Mouse (Mus musculus) C2C12 (cell line): ENCODE measurements at regions not wholly inside any gene's neighbourhood (a gene's known extent, or its start where the extent isn't known, plus 50 kb on each side); places are given as distances from the start of the nearest gene placed in this dataset.

Experiments
- H3K27me3 ChIP-seq: one replicate; pipeline ENCODE4 v1.6.1; 2011; ENCODE audit not compliant: control insufficient read depth, insufficient read depth, insufficient read length
- H3K36me3 ChIP-seq: one replicate; pipeline ENCODE4 v1.6.1; 2011; ENCODE audit not compliant: control insufficient read depth, insufficient read depth
- H3K4me3 ChIP-seq: one replicate; pipeline ENCODE4 v1.5.1; 2011; ENCODE audit warnings: mild to moderate bottlenecking, control low read depth; ENCODE audit not compliant: poor library complexity, insufficient read depth, severe bottlenecking
- H3K79me2 ChIP-seq: one replicate; pipeline ENCODE4 v1.6.1; 2011; ENCODE audit not compliant: control insufficient read depth, insufficient read depth
- H3K79me3 ChIP-seq: one replicate; pipeline ENCODE4 v1.6.1; 2011; ENCODE audit warnings: low read depth, control low read depth
- H3ac ChIP-seq: one replicate; pipeline ENCODE3; 2011; ENCODE audit warnings: low read depth; ENCODE audit not compliant: control insufficient read depth, insufficient read length
- CEBPB ChIP-seq: IDR thresholded peaks from one replicate; pipeline ENCODE4 v1.6.1; 2011; ENCODE audit warnings: low read depth, mild to moderate bottlenecking, control low read depth, moderate library complexity
- CTCF ChIP-seq: IDR thresholded peaks from one replicate; pipeline ENCODE4 v1.5.1; 2011; ENCODE audit not compliant: control insufficient read depth, insufficient read depth, insufficient read length
- FOSL1 ChIP-seq: IDR thresholded peaks from one replicate; pipeline ENCODE4 v1.8.0; 2011; ENCODE audit warnings: mild to moderate bottlenecking, low read length; ENCODE audit not compliant: poor library complexity, insufficient read depth, severe bottlenecking
- MAX ChIP-seq: IDR thresholded peaks from one replicate; pipeline ENCODE4 v1.6.1; 2011; ENCODE audit warnings: mild to moderate bottlenecking, control low read depth
- MYOD1 ChIP-seq: IDR thresholded peaks from one replicate; pipeline ENCODE4 v1.6.1; 2011; ENCODE audit warnings: low read depth; ENCODE audit not compliant: control insufficient read depth, insufficient read length
- MYOG ChIP-seq: IDR thresholded peaks from one replicate; pipeline ENCODE4 v1.6.1; 2011; ENCODE audit not compliant: control insufficient read depth, insufficient read length; ENCODE audit errors: extremely low read depth
- USF1 ChIP-seq: IDR thresholded peaks from one replicate; pipeline ENCODE4 v1.6.1; 2011; ENCODE audit warnings: low read depth, mild to moderate bottlenecking, control low read depth, moderate library complexity

DNA sequence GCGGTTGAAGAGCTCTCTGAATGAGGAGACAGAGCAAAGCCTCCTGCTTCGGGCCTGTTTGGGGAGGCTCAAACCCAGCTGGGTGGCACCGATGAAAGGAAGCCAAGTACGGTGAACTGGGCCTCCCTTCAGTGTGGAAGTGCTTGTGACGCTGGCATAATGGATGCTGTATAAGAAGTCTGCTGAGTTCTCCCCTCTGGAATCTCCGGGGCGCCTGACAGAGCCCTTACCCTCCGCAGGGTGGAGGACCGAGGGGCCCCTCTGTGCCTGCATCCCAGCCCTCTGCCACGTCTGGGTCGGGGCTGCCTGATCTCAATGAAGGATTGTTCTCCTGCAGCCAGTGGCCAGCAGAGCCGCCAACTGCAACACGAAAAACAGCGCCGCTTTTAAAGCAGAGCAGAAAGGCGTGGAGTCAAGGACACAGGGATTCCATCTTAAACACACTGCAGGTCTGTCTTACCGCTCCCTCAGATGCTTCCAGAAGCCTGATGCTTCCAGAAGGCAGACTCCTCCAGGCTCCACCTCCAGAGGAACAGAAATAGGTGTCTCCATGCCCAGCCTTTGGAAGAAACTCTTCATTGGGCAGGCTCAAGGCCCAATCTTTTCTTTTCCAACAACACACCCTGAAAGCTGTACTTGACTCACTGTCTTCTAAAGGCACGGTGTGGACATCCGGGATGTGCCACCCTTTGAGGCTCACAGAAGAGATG is 71.1 kb upstream of the Fndc3b start:
- Histone ChIP-seq H3K4me3 (no peak overlapping the region), H3K27me3 (no peaks in the 10 kb centered on the region), H3K79me2 (no peaks in the 10 kb centered on the region), H3ac (no peak overlapping the region), H3K79me3 (no peaks in the 10 kb centered on the region), H3K36me3 (no peaks in the 10 kb centered on the region)
- TF ChIP-seq MYOG: no peak
- TF ChIP-seq CTCF: no peak
- TF ChIP-seq MYOD1: no peak
- TF ChIP-seq USF1: no peak
- TF ChIP-seq CEBPB: no peak
- no peak for TF ChIP-seq FOSL1
- TF ChIP-seq MAX: no peak

DNA sequence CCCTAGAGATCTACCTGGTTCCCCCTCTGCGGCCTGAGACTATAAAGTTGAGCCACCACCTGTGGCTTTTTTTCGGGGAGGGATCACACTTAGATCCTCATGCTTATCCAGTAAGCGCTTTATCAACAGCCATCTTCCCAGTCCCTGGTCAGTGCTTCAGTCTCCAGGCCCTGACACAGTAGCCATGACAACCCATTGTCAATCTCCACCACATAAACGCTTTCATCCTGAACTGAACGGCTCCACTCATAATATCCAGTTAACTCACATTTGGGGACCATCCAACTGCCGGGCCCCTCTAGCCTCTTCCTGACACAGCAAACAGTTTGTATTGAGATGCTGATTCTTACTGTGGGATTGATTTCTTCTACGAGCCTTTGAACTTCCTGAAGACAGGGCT is 68.8 kb upstream of the Fndc3b start:
- H3K79me2 ChIP-seq: no peaks in the 10 kb centered on the region
- no peak overlapping the region for H3K4me3 ChIP-seq
- no peaks in the 10 kb centered on the region for H3K27me3 ChIP-seq
- H3ac ChIP-seq: no peak overlapping the region
- H3K36me3 ChIP-seq: no peaks in the 10 kb centered on the region
- TF ChIP-seq CTCF (no peak), MYOD1 (no peak), FOSL1 (no peak), MYOG (no peak), USF1 (no peak), MAX (no peak), CEBPB (no peak)
- no peaks in the 10 kb centered on the region for H3K79me3 ChIP-seq

DNA sequence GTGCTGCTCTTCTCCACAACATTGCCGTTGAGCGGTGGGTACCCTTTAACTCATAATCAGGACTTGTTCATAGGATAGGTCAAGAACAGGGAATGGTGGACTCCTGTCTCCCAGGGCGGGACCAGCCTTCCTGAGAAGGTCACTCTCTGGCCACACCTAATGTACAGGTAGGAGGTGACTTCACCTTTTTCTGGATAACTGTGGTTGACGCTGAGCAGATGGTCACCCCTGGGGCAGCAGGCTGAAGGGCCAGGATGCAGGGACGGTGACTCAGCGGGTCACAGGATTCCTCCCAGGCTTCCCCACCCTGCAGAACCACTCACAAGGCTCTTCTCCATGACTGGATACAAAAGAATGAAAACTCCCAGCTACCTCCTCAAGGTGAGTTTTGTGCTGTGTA is 66.6 kb upstream of the Fndc3b start:
- Histone ChIP-seq H3K27me3 (no peaks in the 10 kb centered on the region), H3ac (no peak overlapping the region), H3K79me3 (no peaks in the 10 kb centered on the region), H3K79me2 (no peaks in the 10 kb centered on the region), H3K4me3 (no peak overlapping the region), H3K36me3 (no peaks in the 10 kb centered on the region)
- TF ChIP-seq USF1 (no peak), CEBPB (no peak), MAX (no peak), MYOD1 (no peak), FOSL1 (no peak), MYOG (no peak), CTCF (no peak)

DNA sequence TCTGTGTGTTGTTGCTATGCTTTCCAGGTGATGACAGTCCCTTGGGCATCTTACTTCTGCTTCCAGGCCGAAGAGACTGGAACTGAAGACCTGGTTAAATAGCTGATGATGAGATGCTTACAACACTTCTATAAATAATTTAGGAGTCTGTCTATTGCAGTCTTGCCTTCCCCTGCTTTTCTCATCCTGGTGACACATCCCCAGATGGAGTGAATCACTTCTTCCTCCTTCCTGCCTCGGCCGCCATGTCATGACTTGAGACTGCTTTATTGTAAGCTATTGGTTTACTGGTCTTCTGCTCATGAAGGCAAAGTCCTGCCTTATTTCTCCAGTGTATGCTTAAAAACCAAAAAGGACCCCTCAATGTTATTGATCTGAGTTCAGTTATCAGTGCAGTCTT is 62.1 kb upstream of the Fndc3b start:
- H3K27me3 ChIP-seq: no peaks in the 10 kb centered on the region
- no peaks in the 10 kb centered on the region for H3K79me2 ChIP-seq
- TF ChIP-seq MYOD1: no peak
- TF ChIP-seq USF1: no peak
- no peak for TF ChIP-seq MYOG
- no peak for TF ChIP-seq MAX
- TF ChIP-seq FOSL1: no peak
- TF ChIP-seq CTCF: no peak
- TF ChIP-seq CEBPB: no peak
- H3K79me3 ChIP-seq: no peaks in the 10 kb centered on the region
- H3ac ChIP-seq: no peak overlapping the region
- no peaks in the 10 kb centered on the region for H3K36me3 ChIP-seq
- H3K4me3 ChIP-seq: no peak overlapping the region

DNA sequence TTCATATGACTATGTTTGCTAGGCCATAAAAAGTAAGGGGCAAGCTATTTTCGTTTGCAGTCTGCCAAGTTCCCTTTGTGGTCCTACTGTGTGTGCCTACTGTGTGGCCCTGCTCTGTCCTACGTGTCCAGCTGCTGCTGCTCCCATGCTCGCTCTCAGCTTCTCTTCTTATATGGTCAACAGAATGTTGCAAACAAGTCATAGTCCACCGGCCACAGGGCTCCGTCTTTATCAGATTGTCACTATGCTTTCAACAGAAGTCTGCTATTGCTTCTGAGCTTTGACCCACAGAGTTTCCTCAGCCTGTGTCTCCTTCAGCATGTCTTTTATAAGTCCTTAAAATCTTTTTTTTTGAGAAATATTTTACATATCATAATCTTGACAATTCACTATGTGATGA is 58.3 kb upstream of the Fndc3b start:
- no peaks in the 10 kb centered on the region for H3K27me3 ChIP-seq
- no peak overlapping the region for H3K4me3 ChIP-seq
- no peaks in the 10 kb centered on the region for H3K79me3 ChIP-seq
- TF ChIP-seq MYOD1: no peak
- TF ChIP-seq CTCF: no peak
- TF ChIP-seq MYOG: no peak
- TF ChIP-seq CEBPB: no peak
- no peak for TF ChIP-seq USF1
- no peak for TF ChIP-seq FOSL1
- TF ChIP-seq MAX: no peak
- H3K36me3 ChIP-seq: no peaks in the 10 kb centered on the region
- no peak overlapping the region for H3ac ChIP-seq
- no peaks in the 10 kb centered on the region for H3K79me2 ChIP-seq

DNA sequence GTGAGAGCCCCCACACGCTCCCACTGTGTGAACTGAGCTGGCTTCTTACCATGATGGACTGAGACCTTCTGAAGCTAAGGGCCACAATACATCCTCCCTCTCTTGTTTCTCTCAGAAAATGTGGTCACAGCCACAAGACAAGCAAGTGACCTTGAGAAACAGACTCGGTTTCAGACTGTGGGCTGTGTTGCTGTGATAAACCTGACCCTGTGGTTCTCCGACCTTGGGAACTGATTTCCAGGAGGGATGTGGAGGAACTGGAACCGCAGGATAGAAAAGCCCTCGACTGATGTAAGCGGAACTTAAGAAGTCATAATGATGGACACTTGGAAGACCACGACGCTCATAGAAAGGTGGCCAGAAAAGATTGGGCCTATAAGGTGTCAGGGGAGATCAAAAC is 56.1 kb upstream of the Fndc3b start:
- Histone ChIP-seq H3K4me3 (no peak overlapping the region), H3ac (no peak overlapping the region), H3K79me3 (no peaks in the 10 kb centered on the region), H3K79me2 (no peaks in the 10 kb centered on the region), H3K36me3 (no peaks in the 10 kb centered on the region), H3K27me3 (no peaks in the 10 kb centered on the region)
- no peak for TF ChIP-seq USF1
- no peak for TF ChIP-seq MYOG
- no peak for TF ChIP-seq MAX
- TF ChIP-seq MYOD1: no peak
- no peak for TF ChIP-seq FOSL1
- no peak for TF ChIP-seq CEBPB
- no peak for TF ChIP-seq CTCF
